Mouse (Mus musculus) liver, embryonic 12.5 days (tissue): ENCODE results near the gene Arl4d. TPM values are rescaled to one million over a fixed set of nuclear protein-coding genes. Genes with fewer than 3 reads are reported as not detected.

Experiments used
- ATAC-seq: fragments of 200-750 bp; cut with Nextera tagmentation; 2 replicates; pipeline ENCODE4 v1.8.0; 2017; ENCODE audit warnings: moderate number of reproducible peaks, mild to moderate bottlenecking, moderate library complexity
- H3K27ac ChIP-seq: fragments of 300-500 bp; sonication (generic); 2 replicates; pipeline ENCODE4 v1.5.1; 2016; ENCODE audit warnings: mild to moderate bottlenecking
- H3K27me3 ChIP-seq: fragments of 300-500 bp; sonication (generic); replicated peaks from 2 replicates; pipeline ENCODE4 v1.6.1; 2016; ENCODE audit warnings: mild to moderate bottlenecking, moderate library complexity
- H3K36me3 ChIP-seq: fragments of 300-500 bp; sonication (generic); 2 replicates; pipeline ENCODE4 v1.6.1; 2016; ENCODE audit warnings: mild to moderate bottlenecking, moderate library complexity
- H3K4me1 ChIP-seq: fragments of 300-500 bp; sonication (generic); 2 replicates; pipeline ENCODE4 v1.6.1; 2016
- H3K4me2 ChIP-seq: fragments of 300-500 bp; sonication (generic); 2 replicates; pipeline ENCODE4 v1.6.1; 2016; ENCODE audit warnings: mild to moderate bottlenecking, moderate library complexity
- H3K4me3 ChIP-seq: fragments of 300-500 bp; sonication (generic); 2 replicates; pipeline ENCODE4 v1.5.1; 2016; ENCODE audit warnings: mild to moderate bottlenecking, moderate library complexity
- H3K9ac ChIP-seq: fragments of 300-500 bp; sonication (generic); 2 replicates; pipeline ENCODE4 v1.6.1; 2016; ENCODE audit warnings: mild to moderate bottlenecking, moderate library complexity
- H3K9me3 ChIP-seq: fragments of 300-500 bp; sonication (generic); replicated peaks from 2 replicates; pipeline ENCODE4 v1.6.1; 2016; ENCODE audit warnings: mild to moderate bottlenecking, moderate library complexity
- WGBS: fragments of 180-500 bp; shearing (Covaris S2); methylation state at CpG from one replicate; pipeline ENCODE4 v1.1.7; 2016; ENCODE audit not compliant: insufficient replicate concordance; 5-methylcytosine and 5-hydroxymethylcytosine counted together
- polyA plus RNA-seq: library from polyadenylated mRNA; unstranded; fragments of >200 nt; fragmentation: Nextera tagmentation; extraction: Ambion mirVana; gene quantifications from 2 replicates; pipeline ENCODE4 v1.2.1, GENCODE M21; 2016

Arl4d gene
- polyA plus RNA-seq, 1 experiment from 2014 or later = 1.0 TPM

- 63% methylated on average over 13 of the region's 13 CpGs for WGBS
- Histone ChIP-seq H3K27me3 (peaks cover 20% of the 10 kb centered on the region; the same call in 1 of the 2 replicates), H3K4me3 (no peak overlapping the region), H3K4me2 (no peak overlapping the region), H3K9ac (no peak overlapping the region), H3K4me1 (no peaks in the 10 kb centered on the region), H3K36me3 (no peaks in the 10 kb centered on the region), H3K9me3 (no peaks in the 10 kb centered on the region), H3K27ac (peak overlapping the region; percentile 22; the same call in 1 of the 2 replicates)
- ATAC-seq = no peak
These were observed 22.3 kb downstream of the Arl4d start for GRCm38 (mm10) chr11:101687351-101688301.

GRCm38 (mm10) chr11:101689701-101690113 is 24.4 kb downstream of the Arl4d start:
- peaks cover 20% of the 10 kb centered on the region; the same call in 1 of the 2 replicates for H3K27me3 ChIP-seq
- no peak overlapping the region for H3K9ac ChIP-seq
- H3K36me3 ChIP-seq = no peaks in the 10 kb centered on the region
- no peaks in the 10 kb centered on the region for H3K9me3 ChIP-seq
- WGBS = 63% methylated on average over 10 of the region's 10 CpGs
- H3K4me1 ChIP-seq = 0 out of 2 replicates have a peak, but pooled peaks cover 3% of the 10 kb centered on the region
- H3K4me2 ChIP-seq = no peak overlapping the region
- no peak for ATAC-seq
- H3K27ac ChIP-seq = no peak overlapping the region
- H3K4me3 ChIP-seq = no peak overlapping the region

- Histone ChIP-seq H3K36me3 (no peaks in the 10 kb centered on the region), H3K4me1 (peaks cover 8% of the 10 kb centered on the region), H3K4me3 (no peak overlapping the region), H3K27me3 (peaks cover 20% of the 10 kb centered on the region; the same call in 1 of the 2 replicates), H3K4me2 (no peak overlapping the region), H3K27ac (no peak overlapping the region), H3K9ac (no peak overlapping the region), H3K9me3 (no peaks in the 10 kb centered on the region)
- 61% methylated on average over 5 of the region's 5 CpGs for WGBS
- no peak for ATAC-seq
These were observed 25.0 kb downstream of the Arl4d start for GRCm38 (mm10) chr11:101690326-101690725.

DNA sequence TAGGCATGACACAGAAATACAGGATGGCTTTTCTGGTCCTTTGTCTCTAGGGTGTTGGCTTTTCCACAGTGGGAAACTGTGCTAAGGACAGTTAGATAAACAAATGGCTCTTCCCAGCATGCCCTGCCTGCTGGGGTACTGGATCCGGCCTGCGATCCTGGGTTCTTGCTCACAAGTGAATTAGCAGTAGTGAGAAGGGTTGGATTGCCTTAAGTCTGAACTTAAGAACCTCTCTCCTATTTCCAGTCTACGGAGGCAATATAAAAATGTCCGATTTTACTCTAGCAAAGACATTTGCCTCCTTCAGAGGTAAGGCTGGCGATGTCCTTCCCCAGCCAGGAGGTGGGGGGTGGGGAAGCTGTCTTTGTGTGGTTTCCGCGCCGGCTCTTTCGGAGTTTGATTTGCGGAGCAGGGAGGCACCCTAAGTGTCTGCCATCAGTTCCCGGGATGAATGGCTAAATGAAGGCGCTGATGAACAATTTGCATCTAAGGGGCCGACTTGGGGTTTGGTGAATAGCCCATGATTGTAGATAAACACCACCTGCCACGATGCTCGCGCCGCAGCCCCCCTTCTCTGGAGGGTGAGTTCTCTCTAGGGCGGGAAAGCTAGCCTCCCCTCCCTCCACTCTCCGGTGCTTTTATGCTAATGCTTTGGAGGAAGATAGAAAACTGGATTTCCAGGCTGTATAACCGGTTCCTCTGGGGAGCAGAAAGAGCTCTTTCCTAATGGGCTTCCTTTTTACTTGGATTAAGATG is 30.7 kb downstream of the Arl4d start:
- Histone ChIP-seq H3K4me1 (peaks cover 52% of the 10 kb centered on the region), H3K4me3 (peak overlapping the region; percentile 37), H3K9me3 (0 out of 2 replicates have a peak, but pooled peaks cover 5% of the 10 kb centered on the region), H3K27me3 (0 out of 2 replicates have a peak, but pooled peaks cover under 1% of the 10 kb centered on the region), H3K9ac (peak overlapping the region; percentile 57), H3K4me2 (peak overlapping the region; percentile 65), H3K36me3 (no peaks in the 10 kb centered on the region), H3K27ac (peak overlapping the region; percentile 59)
- 6% methylated on average over 20 of the region's 20 CpGs for WGBS
- ATAC-seq = peak; percentile 48

- Histone ChIP-seq H3K36me3 (no peaks in the 10 kb centered on the region), H3K4me2 (peak overlapping the region; percentile 65), H3K27ac (peak overlapping the region; percentile 59), H3K4me1 (peaks cover 52% of the 10 kb centered on the region), H3K9me3 (0 out of 2 replicates have a peak, but pooled peaks cover 5% of the 10 kb centered on the region), H3K9ac (no peak overlapping the region; the same call in 1 of the 2 replicates), H3K4me3 (no peak overlapping the region), H3K27me3 (no peaks in the 10 kb centered on the region)
- WGBS = 34% methylated on average over 9 of the region's 9 CpGs
- peak; percentile 85 for ATAC-seq
These were observed 32.0 kb downstream of the Arl4d start for GRCm38 (mm10) chr11:101697156-101697861.

GRCm38 (mm10) chr11:101698114-101698513 is 32.8 kb downstream of the Arl4d start:
- no peak overlapping the region for H3K9ac ChIP-seq
- H3K4me2 ChIP-seq = peak overlapping the region; percentile 65
- H3K4me1 ChIP-seq = peaks cover 52% of the 10 kb centered on the region
- no peak for ATAC-seq
- no peaks in the 10 kb centered on the region for H3K36me3 ChIP-seq
- H3K9me3 ChIP-seq = 0 out of 2 replicates have a peak, but pooled peaks cover 5% of the 10 kb centered on the region
- no peaks in the 10 kb centered on the region for H3K27me3 ChIP-seq
- no peak overlapping the region for H3K4me3 ChIP-seq
- H3K27ac ChIP-seq = peak overlapping the region; percentile 59

DNA sequence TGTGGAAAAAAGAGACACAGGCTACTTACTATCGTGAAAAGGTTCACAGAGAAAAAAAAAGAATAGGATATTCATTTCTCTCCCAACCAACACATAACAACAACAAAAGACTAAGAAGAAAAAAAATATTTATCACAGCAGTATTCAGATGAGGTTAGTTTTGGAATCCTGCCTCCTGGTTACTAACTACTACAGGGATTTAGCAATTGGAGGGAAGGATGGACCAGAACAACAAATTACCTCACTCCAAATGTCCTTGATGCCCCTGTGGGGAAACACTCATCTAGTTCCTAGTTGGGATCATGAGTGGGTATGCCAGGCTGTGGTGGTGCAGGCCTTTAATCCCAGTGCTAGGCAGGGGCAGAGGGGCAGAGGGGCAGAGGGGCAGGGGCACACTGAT is 34.2 kb downstream of the Arl4d start:
- no peak overlapping the region for H3K4me2 ChIP-seq
- H3K27me3 ChIP-seq = no peaks in the 10 kb centered on the region
- no peak overlapping the region for H3K9ac ChIP-seq
- 81% methylated on average over 1 of the region's 1 CpGs for WGBS
- H3K36me3 ChIP-seq = no peaks in the 10 kb centered on the region
- 0 out of 2 replicates have a peak, but pooled peaks cover 5% of the 10 kb centered on the region for H3K9me3 ChIP-seq
- H3K4me1 ChIP-seq = peaks cover 50% of the 10 kb centered on the region
- H3K4me3 ChIP-seq = no peak overlapping the region
- no peak overlapping the region for H3K27ac ChIP-seq
- ATAC-seq = no peak

- H3K36me3 ChIP-seq = no peaks in the 10 kb centered on the region
- no peak overlapping the region for H3K4me2 ChIP-seq
- 0 out of 2 replicates have a peak, but pooled peaks cover 5% of the 10 kb centered on the region for H3K9me3 ChIP-seq
- WGBS = 67% methylated on average over 7 of the region's 7 CpGs
- H3K27ac ChIP-seq = no peak overlapping the region
- peaks cover 47% of the 10 kb centered on the region for H3K4me1 ChIP-seq
- H3K4me3 ChIP-seq = no peak overlapping the region
- H3K9ac ChIP-seq = no peak overlapping the region
- H3K27me3 ChIP-seq = no peaks in the 10 kb centered on the region
- ATAC-seq = no peak
These were observed 34.6 kb downstream of the Arl4d start for GRCm38 (mm10) chr11:101699991-101700390.

DNA sequence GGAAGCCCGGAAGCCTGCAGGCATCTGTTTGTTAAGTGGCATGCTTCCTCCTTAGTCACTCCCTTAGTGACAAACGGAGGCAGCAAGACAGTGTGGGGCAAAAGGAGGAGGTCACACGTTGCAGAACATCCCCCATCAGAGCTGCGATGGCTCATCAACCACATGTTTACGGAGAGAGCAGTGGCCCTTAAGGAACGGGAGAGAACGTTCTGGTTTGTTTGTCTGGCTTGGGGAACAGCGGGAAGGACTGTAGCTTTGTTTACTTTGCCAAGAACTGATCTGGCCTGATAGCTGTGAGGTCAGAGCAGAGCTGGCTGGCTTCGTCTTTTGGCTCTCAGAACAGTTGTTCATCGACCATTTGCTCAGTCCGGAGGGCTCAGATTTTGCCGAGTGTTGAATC is 35.1 kb downstream of the Arl4d start:
- no peak overlapping the region for H3K27ac ChIP-seq
- peaks cover 43% of the 10 kb centered on the region for H3K4me1 ChIP-seq
- H3K36me3 ChIP-seq = no peaks in the 10 kb centered on the region
- peak overlapping the region; percentile 6; the same call in 1 of the 2 replicates for H3K4me2 ChIP-seq
- WGBS = 28% methylated on average over 12 of the region's 12 CpGs
- H3K9ac ChIP-seq = no peak overlapping the region
- H3K9me3 ChIP-seq = 0 out of 2 replicates have a peak, but pooled peaks cover 5% of the 10 kb centered on the region
- no peak for ATAC-seq
- H3K27me3 ChIP-seq = no peaks in the 10 kb centered on the region
- H3K4me3 ChIP-seq = no peak overlapping the region

GRCm38 (mm10) chr11:101704081-101704480 is 38.7 kb downstream of the Arl4d start:
- ATAC-seq = no peak
- Histone ChIP-seq H3K36me3 (no peaks in the 10 kb centered on the region), H3K27me3 (no peaks in the 10 kb centered on the region), H3K4me3 (no peak overlapping the region), H3K4me1 (peaks cover 17% of the 10 kb centered on the region), H3K9ac (no peak overlapping the region), H3K27ac (no peak overlapping the region), H3K4me2 (no peak overlapping the region), H3K9me3 (no peaks in the 10 kb centered on the region)
- 64% methylated on average over 5 of the region's 5 CpGs for WGBS

DNA sequence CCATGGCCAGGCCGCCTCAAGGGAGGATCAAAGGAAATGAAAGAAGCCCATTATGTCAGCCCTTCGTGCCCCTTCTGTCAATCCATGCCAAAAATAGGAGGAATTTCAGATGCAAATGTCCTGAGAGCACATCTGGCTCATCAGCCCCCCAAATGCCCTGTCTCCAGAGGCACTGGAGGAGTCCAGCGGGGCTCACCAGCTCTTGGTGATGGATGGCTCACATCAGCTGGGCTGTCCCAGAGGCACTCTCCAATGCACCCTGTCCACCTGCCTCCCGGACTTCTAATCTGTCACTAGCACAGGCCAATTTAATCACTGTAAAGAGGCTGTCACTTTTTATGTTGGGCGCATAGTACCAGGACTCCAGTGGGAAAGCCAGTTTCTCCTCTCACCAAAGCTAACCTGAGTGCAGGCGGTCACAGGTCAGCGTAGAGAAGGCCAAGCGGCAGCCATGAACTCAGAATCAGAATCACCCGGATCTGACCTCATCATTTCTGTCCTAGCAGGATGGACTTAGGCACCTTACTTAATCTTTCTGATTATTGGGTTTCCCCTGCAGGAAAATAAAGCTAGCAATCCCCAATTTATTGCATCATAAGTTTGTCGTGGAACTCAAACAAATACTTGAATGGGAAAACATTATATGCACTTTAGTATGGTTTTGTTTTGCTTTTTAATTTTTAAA is 41.6 kb downstream of the Arl4d start:
- Histone ChIP-seq H3K4me3 (no peak overlapping the region), H3K27me3 (no peaks in the 10 kb centered on the region), H3K4me2 (no peak overlapping the region), H3K4me1 (peaks cover 5% of the 10 kb centered on the region; the same call in 1 of the 2 replicates), H3K36me3 (no peaks in the 10 kb centered on the region), H3K9ac (no peak overlapping the region), H3K9me3 (no peaks in the 10 kb centered on the region), H3K27ac (no peak overlapping the region)
- no peak for ATAC-seq
- WGBS = 80% methylated on average over 10 of the region's 10 CpGs
